Mouse (Mus musculus): ENCODE results near the gene Snx29. TPM values are rescaled to one million over a fixed set of nuclear protein-coding genes. Genes with fewer than 3 reads are reported as not detected.
A peak's percentile ranks its signal among the peaks of the same experiment; 100 is the strongest.
"Not testable (repeated sequence)": the region's sequence is repeated elsewhere in the genome, so short reads cannot be mapped to it uniquely, and the experiment has no call there.

The Snx29 gene
- 6.6 and 8.6 TPM in 2 replicates for total RNA-seq (2015)
- total RNA-seq (2017), result 5.3 and 8.0 TPM in 2 replicates

GRCm38 (mm10) chr16:11322409-11323323, at the start of gene Snx29:
TSS of gene Snx29 (plus strand) at chr16:11322908.
- peak; percentile 94 for ATAC-seq (replicated peaks; ENCODE audit: poor library complexity)

- no peak for ATAC-seq (replicated peaks; ENCODE audit: poor library complexity)
Observed at GRCm38 (mm10) chr16:11276888-11277287, 45.8 kb upstream of the Snx29 start.

- ATAC-seq (replicated peaks; ENCODE audit: poor library complexity), result no peak
Observed at GRCm38 (mm10) chr16:11278778-11279177, 43.9 kb upstream of the Snx29 start.

GRCm38 (mm10) chr16:11282655-11283232, 40.0 kb upstream of the Snx29 start:
- ATAC-seq (replicated peaks; ENCODE audit: poor library complexity), result no peak

GRCm38 (mm10) chr16:11284881-11285280, 37.8 kb upstream of the Snx29 start:
- ATAC-seq (replicated peaks; ENCODE audit: poor library complexity), result no peak

GRCm38 (mm10) chr16:11285949-11286348, 36.8 kb upstream of the Snx29 start:
- ATAC-seq (replicated peaks; ENCODE audit: poor library complexity), result no peak

GRCm38 (mm10) chr16:11288873-11289272, 33.8 kb upstream of the Snx29 start:
- ATAC-seq (replicated peaks; ENCODE audit: poor library complexity), result not testable (repeated sequence)

GRCm38 (mm10) chr16:11295583-11295982, 27.1 kb upstream of the Snx29 start:
- not testable (repeated sequence) for ATAC-seq (replicated peaks; ENCODE audit: poor library complexity)

- ATAC-seq (replicated peaks; ENCODE audit: poor library complexity), result peak; percentile 85
Observed at GRCm38 (mm10) chr16:11297700-11298099, 25.0 kb upstream of the Snx29 start.

- ATAC-seq (replicated peaks; ENCODE audit: poor library complexity), result no peak
Observed at GRCm38 (mm10) chr16:11303741-11304140, 19.0 kb upstream of the Snx29 start.

- ATAC-seq (replicated peaks; ENCODE audit: poor library complexity), result no peak
Observed at GRCm38 (mm10) chr16:11305531-11305930, 17.2 kb upstream of the Snx29 start.

- ATAC-seq (replicated peaks; ENCODE audit: poor library complexity), result no peak
Observed at GRCm38 (mm10) chr16:11313512-11313911, 9.2 kb upstream of the Snx29 start, which contains the start of gene Tnfrsf17. TSS of gene Tnfrsf17 (plus strand) at chr16:11313812.

- ATAC-seq (replicated peaks; ENCODE audit: poor library complexity), result no peak
Observed at GRCm38 (mm10) chr16:11315786-11316320, 6.9 kb upstream of the Snx29 start.

- ATAC-seq (replicated peaks; ENCODE audit: poor library complexity), result 0 out of 2 replicates have a peak, but pooled peaks have one; percentile 27
Observed at GRCm38 (mm10) chr16:11316748-11317147, 6.0 kb upstream of the Snx29 start.

GRCm38 (mm10) chr16:11317324-11317723, 5.4 kb upstream of the Snx29 start:
- ATAC-seq (replicated peaks; ENCODE audit: poor library complexity), result peak; percentile 92

GRCm38 (mm10) chr16:11323324-11324051, 780 bp downstream of the Snx29 start:
- ATAC-seq (replicated peaks; ENCODE audit: poor library complexity), result peak; percentile 78

GRCm38 (mm10) chr16:11330081-11330800, 7.5 kb downstream of the Snx29 start:
- ATAC-seq (replicated peaks; ENCODE audit: poor library complexity), result no peak

- ATAC-seq (replicated peaks; ENCODE audit: poor library complexity), result no peak
Observed at GRCm38 (mm10) chr16:11331030-11331429, 8.3 kb downstream of the Snx29 start.

- peak; percentile 96 for ATAC-seq (replicated peaks; ENCODE audit: poor library complexity)
Observed at GRCm38 (mm10) chr16:11343292-11343815, 20.6 kb downstream of the Snx29 start.

GRCm38 (mm10) chr16:11351903-11352302, 29.2 kb downstream of the Snx29 start:
- no peak for ATAC-seq (replicated peaks; ENCODE audit: poor library complexity)
